Mouse (Mus musculus): ENCODE data around the gene H2al1o. TPM values are rescaled to one million over a fixed set of nuclear protein-coding genes. Genes with fewer than 3 reads are reported as not detected.
"Not testable (repeated sequence)": the region's sequence is repeated elsewhere in the genome, so short reads cannot be mapped to it uniquely, and the experiment has no call there.

Gene H2al1o
- total RNA-seq (2017), result not detected in 2 replicates

- not testable (repeated sequence) for ATAC-seq (replicated peaks in 1 of 2; ENCODE audit: insufficient read depth in 1 of 2, low FRiP score in 2 of 2, low TSS enrichment in 1 of 2, low read depth in 1 of 2, poor library complexity in 2 of 2, severe bottlenecking in 2 of 2)
These were observed at the start of gene H2al1o for GRCm38 (mm10) chrX:9572309-9572708. H2al1o (minus strand) TSS chrX:9572409.

- ATAC-seq (replicated peaks in 1 of 2; ENCODE audit: insufficient read depth in 1 of 2, low FRiP score in 2 of 2, low TSS enrichment in 1 of 2, low read depth in 1 of 2, poor library complexity in 2 of 2, severe bottlenecking in 2 of 2), result not testable (repeated sequence)
These were observed 25.8 kb upstream of the H2al1o start for GRCm38 (mm10) chrX:9598036-9598435.

GRCm38 (mm10) chrX:9536881-9537280 is 35.3 kb downstream of the H2al1o start:
- no peak for ATAC-seq (replicated peaks in 1 of 2; ENCODE audit: insufficient read depth in 1 of 2, low FRiP score in 2 of 2, low TSS enrichment in 1 of 2, low read depth in 1 of 2, poor library complexity in 2 of 2, severe bottlenecking in 2 of 2)

Other genes with a start within 250 kb of the H2al1o start
- gene H2al1k, start 221.8 kb downstream of the H2al1o start, total RNA-seq (2017), result not detected in 2 replicates
- gene Cybb, start 84.6 kb downstream of the H2al1o start, total RNA-seq (2017), result 49.3 and 108 TPM in 2 replicates
- 107 and 116 TPM in 2 replicates for gene Dynlt3, start 90.6 kb upstream of the H2al1o start, total RNA-seq (2017)